Mouse (Mus musculus): Measurements from ENCODE around the gene Saa4. TPM values are rescaled to one million over a fixed set of nuclear protein-coding genes. Genes with fewer than 3 reads are reported as not detected.
"Not testable (repeated sequence)": the region's sequence is repeated elsewhere in the genome, so short reads cannot be mapped to it uniquely, and the experiment has no call there.

Gene Saa4
- polyA plus RNA-seq, 1 experiment from 2014 or later: not detected

DNA sequence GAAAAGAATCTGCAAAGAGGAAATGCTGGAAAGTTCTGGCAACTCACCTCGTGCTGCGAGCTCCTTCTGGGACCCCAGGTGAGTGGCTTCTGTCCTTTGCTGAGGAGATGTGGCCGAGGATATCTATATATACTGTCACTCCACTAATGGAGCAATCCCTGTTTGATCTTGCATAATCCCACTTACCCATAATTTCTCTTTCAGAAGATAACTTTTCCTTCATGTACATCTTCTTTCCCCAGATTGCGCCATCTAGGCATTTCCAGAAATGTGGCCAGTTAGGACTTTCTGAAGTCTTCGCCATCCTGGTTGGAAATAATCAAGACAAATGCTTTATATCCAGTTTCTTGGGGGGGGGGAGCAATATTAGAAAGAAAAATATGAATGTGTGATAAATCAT lies 16.8 kb downstream of the Saa4 start, which contains the start of gene Saa3:
TSS of gene Saa3 (minus strand) at position 101 of the 400 bp plus-strand sequence.
- DNase-seq (ENCODE audit: low read depth, low spot score) (no peak), ATAC-seq (no peak)
- in situ Hi-C loops (cut with MboI; ENCODE audit: low pct_unique_long_range_greater_than_20kb): loop anchor here (10.0 kb wide), 2 partner anchors 49 to 299 kb away; no protein-coding TSS in a partner anchor
- H3K27me3 ChIP-seq: no peaks in the 10 kb centered on the region
- no peak for TF ChIP-seq CTCF (IDR thresholded peaks at IDR 0.05)
- ChIA-PET CTCF (interaction anchor here (1.3 to 2.5 kb wide), 5 partner anchors 8 to 202 kb away, joined by 3 to 7 read pairs (median 4); partner anchors contain the start of gene Sergef), POLR2A (no interaction called here)

DNA sequence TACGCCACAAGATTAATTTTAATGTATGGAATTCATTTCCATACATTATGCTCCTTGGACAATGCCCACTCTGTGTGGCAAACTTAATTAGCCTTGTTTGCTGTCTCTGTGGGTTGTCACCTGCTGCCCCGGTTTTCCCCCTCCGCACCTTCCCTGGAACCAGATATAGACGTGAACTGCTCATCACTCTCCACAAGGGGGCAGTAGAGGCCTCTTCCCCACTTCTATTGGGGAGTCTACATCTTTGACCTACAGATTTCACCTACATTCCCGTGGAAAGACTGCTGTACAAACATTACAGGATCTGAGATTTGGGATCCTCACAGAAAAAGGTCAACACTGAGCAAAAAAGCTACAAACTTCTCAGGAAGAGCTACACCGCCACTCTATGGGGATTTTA lies 17.9 kb downstream of the Saa4 start:
- peak; percentile 89 for TF ChIP-seq CTCF (IDR thresholded peaks at IDR 0.05)
- DNase-seq (ENCODE audit: low read depth, low spot score): no peak
- peak; percentile 37 for ATAC-seq
- POLR2A ChIA-PET: no interaction called here
- CTCF ChIA-PET: interaction anchor here (0.7 to 2.5 kb wide), 13 partner anchors 9 to 203 kb away, joined by 3 to 10 read pairs (median 4); partner anchors contain the start of gene Sergef
- H3K27me3 ChIP-seq: no peaks in the 10 kb centered on the region
- in situ Hi-C loops (cut with MboI; ENCODE audit: low pct_unique_long_range_greater_than_20kb): loop anchor here (10.0 kb wide), 2 partner anchors 50 to 300 kb away; no protein-coding TSS in a partner anchor

DNA sequence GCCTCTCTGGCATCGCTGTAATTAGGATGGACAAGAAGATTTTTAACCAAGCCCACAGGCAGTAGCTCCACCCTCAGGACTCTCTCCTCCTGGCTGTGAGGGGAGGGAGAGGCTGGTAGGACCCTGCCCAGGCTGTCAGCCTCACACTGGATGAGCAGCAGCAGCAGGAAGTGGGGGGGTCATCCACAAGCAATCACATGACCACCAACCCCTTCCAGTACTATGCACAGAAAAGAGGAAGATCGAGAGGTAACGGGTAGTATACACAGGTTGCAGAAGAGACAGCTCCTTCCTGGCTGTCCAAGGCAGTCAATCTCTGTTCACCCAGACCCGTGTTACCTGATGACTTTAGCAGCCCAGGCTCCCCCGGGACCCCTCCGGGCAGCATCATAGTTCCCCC lies 20.2 kb downstream of the Saa4 start:
- no peaks in the 10 kb centered on the region for H3K27me3 ChIP-seq
- TF ChIP-seq CTCF (IDR thresholded peaks at IDR 0.05): no peak
- ATAC-seq: no peak
- POLR2A ChIA-PET: no interaction called here
- in situ Hi-C loops (cut with MboI; ENCODE audit: low pct_unique_long_range_greater_than_20kb): loop anchor here (10.0 kb wide), 2 partner anchors 53 to 303 kb away; no protein-coding TSS in a partner anchor
- no peak for DNase-seq (ENCODE audit: low read depth, low spot score)
- CTCF ChIA-PET: interaction anchor here (0.8 to 2.1 kb wide), 3 partner anchors 59 to 140 kb away, joined by 3 to 10 read pairs (median 3); no protein-coding TSS in a partner anchor

DNA sequence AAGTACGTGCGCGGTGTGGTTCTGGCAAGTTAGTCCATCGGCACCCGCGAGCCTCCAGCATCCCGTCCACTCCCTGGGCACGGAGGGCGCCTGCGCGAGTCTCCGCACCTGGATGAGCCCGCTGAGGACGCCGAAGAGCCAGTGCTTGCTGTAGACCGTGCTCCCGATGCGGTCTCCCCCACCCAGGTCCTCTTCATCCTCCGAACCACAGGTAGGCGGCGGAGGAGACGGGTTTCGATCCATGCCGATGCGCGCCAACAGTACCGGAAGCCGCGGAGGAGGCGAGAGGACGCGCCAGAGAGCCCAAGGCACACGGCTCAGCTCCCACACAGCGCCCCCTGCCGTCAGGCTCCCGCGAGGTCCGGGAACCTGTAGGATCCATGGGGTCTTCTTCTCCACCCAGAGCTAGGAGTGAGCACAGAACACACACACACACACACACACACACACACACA lies 22.0 kb downstream of the Saa4 start, which contains the start of gene Saal1:
TSS of gene Saal1 (minus strand) at position 291 of the 455 bp plus-strand sequence.
- ATAC-seq: peak; percentile 96
- no peak for DNase-seq (ENCODE audit: low read depth, low spot score)
- peak; percentile 95 for TF ChIP-seq CTCF (IDR thresholded peaks at IDR 0.05)
- no peaks in the 10 kb centered on the region for H3K27me3 ChIP-seq
- ChIA-PET POLR2A (interaction anchor here (0.7 kb wide), 1 partner anchor 46 kb away, joined by 3 read pairs; no protein-coding TSS in a partner anchor), CTCF (interaction anchor here (0.7 to 2.0 kb wide), 8 partner anchors 9 to 317 kb away, joined by 3 to 7 read pairs (median 4); no protein-coding TSS in a partner anchor)
- in situ Hi-C loops (cut with MboI; ENCODE audit: low pct_unique_long_range_greater_than_20kb): loop anchor here (10.0 kb wide), 2 partner anchors 54 to 304 kb away; no protein-coding TSS in a partner anchor

DNA sequence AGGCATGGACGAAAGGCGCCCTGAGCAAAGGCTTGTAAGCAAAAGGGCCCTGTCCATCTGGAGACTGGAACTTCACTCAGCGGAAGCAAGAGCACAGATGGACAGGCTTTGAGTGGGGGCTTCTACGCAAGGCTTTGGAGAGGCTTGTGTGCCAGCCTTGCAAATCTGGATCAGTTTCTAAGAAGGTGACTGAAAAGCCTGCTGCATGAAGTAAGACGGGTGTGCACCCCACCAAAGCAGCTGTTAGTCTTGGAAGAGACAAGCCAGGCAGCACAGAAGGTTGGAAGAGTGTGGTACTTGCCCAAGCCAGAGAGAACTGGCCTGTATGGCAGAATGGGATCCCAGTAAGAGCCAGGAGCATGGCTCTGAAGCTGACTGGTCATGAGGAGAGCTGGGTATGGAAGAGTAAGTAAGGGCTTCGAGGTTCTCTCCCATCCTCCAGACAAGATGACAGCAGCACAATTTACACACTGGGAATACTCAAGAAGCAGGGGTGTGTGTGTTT lies 31.8 kb downstream of the Saa4 start:
- DNase-seq (ENCODE audit: low read depth, low spot score) (no peak), ATAC-seq (no peak)
- TF ChIP-seq CTCF (IDR thresholded peaks at IDR 0.05): no peak
- ChIA-PET POLR2A (no interaction called here), CTCF (interaction anchor here (1.4 kb wide), 1 partner anchor 10 kb away, joined by 4 read pairs; no protein-coding TSS in a partner anchor)
- H3K27me3 ChIP-seq: no peaks in the 10 kb centered on the region
- in situ Hi-C loops (cut with MboI; ENCODE audit: low pct_unique_long_range_greater_than_20kb): no loop called here

DNA sequence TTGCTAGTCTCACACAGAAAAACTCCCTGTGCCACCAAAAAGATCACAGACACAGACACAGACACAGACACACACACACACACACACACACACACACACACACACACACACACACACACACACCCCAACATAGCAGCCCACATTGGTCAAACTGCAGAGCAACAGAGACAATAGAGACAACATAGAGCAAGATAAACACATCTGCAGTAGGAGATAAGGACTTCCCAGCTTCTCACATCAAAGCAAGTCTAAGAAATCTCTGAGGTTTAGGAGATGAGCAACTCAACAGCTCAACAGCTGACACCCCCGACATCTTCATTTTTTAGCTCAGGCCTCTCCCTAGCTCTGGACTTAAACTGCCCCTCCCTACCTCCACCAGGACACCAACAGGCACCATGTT lies 35.6 kb downstream of the Saa4 start:
- ChIA-PET CTCF (interaction anchor here (0.9 to 1.1 kb wide), 2 partner anchors 14 to 17 kb away, joined by 3 read pairs; no protein-coding TSS in a partner anchor), POLR2A (no interaction called here)
- in situ Hi-C loops (cut with MboI; ENCODE audit: low pct_unique_long_range_greater_than_20kb): no loop called here
- no peak for DNase-seq (ENCODE audit: low read depth, low spot score)
- TF ChIP-seq CTCF (IDR thresholded peaks at IDR 0.05): no peak
- ATAC-seq: no peak
- no peaks in the 10 kb centered on the region for H3K27me3 ChIP-seq

DNA sequence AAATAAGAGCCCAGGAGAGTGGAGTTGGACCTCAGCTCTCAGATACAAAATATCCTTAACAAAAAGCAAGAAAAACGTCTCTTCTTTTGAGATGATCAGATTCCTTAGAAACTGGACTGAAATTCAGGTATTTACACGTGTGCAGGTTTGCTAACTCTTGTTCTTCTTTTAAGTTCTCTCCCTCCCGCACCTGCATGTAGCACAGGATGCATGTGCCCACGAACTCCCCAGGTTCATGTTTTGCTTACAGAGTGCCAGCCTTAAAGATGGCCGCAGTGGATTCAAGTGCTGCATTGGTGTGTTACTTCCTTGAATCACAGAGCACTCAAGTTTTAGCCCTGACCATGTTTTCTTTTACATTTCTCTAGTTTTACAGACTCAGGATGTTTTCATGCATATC lies 45.6 kb downstream of the Saa4 start:
- ChIA-PET POLR2A (no interaction called here), CTCF (no interaction called here)
- ATAC-seq (no peak), DNase-seq (ENCODE audit: low read depth, low spot score) (no peak)
- H3K27me3 ChIP-seq: no peaks in the 10 kb centered on the region
- in situ Hi-C loops (cut with MboI; ENCODE audit: low pct_unique_long_range_greater_than_20kb): no loop called here
- TF ChIP-seq CTCF (IDR thresholded peaks at IDR 0.05): no peak

DNA sequence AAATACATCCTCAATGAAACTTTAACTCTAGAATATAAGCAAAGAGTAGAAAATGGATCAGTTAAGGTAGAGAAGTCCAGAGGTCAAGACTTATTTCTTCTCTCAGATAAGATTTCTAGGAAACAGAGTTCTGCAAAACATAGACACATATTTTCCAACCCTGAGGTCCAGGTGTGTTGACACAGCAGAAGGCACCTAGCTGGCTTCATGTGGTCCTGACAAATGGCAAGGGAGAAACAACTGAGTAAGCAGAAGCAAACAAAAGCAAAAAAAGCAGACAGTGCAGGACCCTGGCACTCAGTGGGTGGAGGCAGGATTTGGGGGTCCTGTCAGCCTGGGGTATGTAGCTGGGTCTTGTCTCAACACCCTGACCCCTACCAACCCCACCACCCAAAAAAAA lies 51.7 kb downstream of the Saa4 start:
- TF ChIP-seq CTCF (IDR thresholded peaks at IDR 0.05): no peak
- no peaks in the 10 kb centered on the region for H3K27me3 ChIP-seq
- ChIA-PET CTCF (no interaction called here), POLR2A (no interaction called here)
- DNase-seq (ENCODE audit: low read depth, low spot score): no peak
- ATAC-seq: no peak
- in situ Hi-C loops (cut with MboI; ENCODE audit: low pct_unique_long_range_greater_than_20kb): no loop called here

DNA sequence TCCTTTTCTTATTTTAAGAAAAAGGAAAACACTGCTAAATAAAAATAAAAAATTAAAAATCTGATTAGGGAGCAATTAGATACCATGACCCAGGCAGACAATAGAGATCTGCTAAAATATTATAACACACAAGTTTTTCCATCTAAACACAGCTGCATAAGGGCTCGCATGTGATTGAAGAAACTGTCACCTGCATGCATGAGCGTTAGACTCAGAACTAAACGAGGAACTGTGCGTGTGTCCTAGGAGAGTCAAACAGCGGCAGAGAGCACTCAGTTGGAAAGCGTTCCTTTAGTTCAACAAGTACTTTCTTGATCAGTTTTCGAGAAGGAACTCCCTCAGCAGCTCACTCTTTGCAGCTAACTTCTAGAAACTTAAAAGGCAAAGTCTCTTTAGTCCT lies 53.4 kb downstream of the Saa4 start:
- POLR2A ChIA-PET; CTCF ChIA-PET; ATAC-seq; DNase-seq (ENCODE audit: low read depth, low spot score); H3K27me3 ChIP-seq; in situ Hi-C loops (cut with MboI; ENCODE audit: low pct_unique_long_range_greater_than_20kb): not testable (repeated sequence)

DNA sequence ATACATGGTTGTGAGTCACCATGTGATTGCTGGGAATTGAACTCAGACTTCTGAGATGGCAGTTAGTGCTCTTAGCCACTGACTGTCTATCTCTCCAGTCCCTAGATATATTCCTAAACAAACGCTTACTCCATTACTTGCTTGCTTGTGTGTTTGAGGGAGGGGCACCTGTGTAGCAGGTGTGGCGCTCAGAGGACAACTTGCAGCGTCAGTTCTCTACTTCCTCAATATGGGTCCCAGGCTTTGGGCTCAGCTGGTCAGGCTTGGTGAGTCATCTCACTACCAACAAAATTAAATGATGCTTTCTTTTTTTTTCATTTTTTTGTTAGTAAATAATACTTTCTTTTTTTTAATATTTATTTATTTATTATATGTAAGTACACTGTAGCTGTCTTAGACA lies 54.0 kb downstream of the Saa4 start:
- no peak for TF ChIP-seq CTCF (IDR thresholded peaks at IDR 0.05)
- DNase-seq (ENCODE audit: low read depth, low spot score) (no peak), ATAC-seq (no peak)
- no peaks in the 10 kb centered on the region for H3K27me3 ChIP-seq
- in situ Hi-C loops (cut with MboI; ENCODE audit: low pct_unique_long_range_greater_than_20kb): no loop called here
- CTCF ChIA-PET: no interaction called here
- POLR2A ChIA-PET: no interaction called here

Other genes starting within 250 kb of the Saa4 start
- gene Sergef, start 92.8 kb downstream of the Saa4 start, polyA plus RNA-seq (2021): 13.4 TPM
- gene Tph1, start 60.1 kb downstream of the Saa4 start, polyA plus RNA-seq (2021): not detected
- 10.3 TPM for gene Saal1, start 21.9 kb downstream of the Saa4 start, polyA plus RNA-seq (2021)
- 5.1 TPM for gene Saa3, start 16.9 kb downstream of the Saa4 start, polyA plus RNA-seq (2021)
- gene Saa1, start 10.4 kb upstream of the Saa4 start, polyA plus RNA-seq (2021): not detected
- gene Saa2, start 19.2 kb upstream of the Saa4 start, polyA plus RNA-seq (2021): 0.09 TPM
- 34.4 TPM for gene Hps5, start 63.5 kb upstream of the Saa4 start, polyA plus RNA-seq (2021)
- gene Gtf2h1, start 63.5 kb upstream of the Saa4 start, polyA plus RNA-seq (2021): 45.2 TPM
- 752 TPM for gene Ldha, start 108.9 kb upstream of the Saa4 start, polyA plus RNA-seq (2021)
- not detected for gene Ldhc, start 128.6 kb upstream of the Saa4 start, polyA plus RNA-seq (2021)
- 139 TPM for gene Tsg101, start 187.4 kb upstream of the Saa4 start, polyA plus RNA-seq (2021)
- 14.3 TPM for gene Uevld, start 225.9 kb upstream of the Saa4 start, polyA plus RNA-seq (2021)

Data from Patski (cell line).